Mouse (Mus musculus) limb, embryonic 13.5 days (tissue): Measurements from ENCODE around the gene Kdm6b. TPM values are rescaled to one million over a fixed set of nuclear protein-coding genes. Genes with fewer than 3 reads are reported as not detected.

Experiments used
- ATAC-seq: fragments of 200-750 bp; cut with Nextera tagmentation; 2 replicates; pipeline ENCODE4 v1.8.0; 2017; ENCODE audit warnings: low read depth, moderate number of reproducible peaks, moderate TSS enrichment; ENCODE audit not compliant: low FRiP score
- H3K27ac ChIP-seq: fragments of 300-500 bp; sonication (generic); 2 replicates; pipeline ENCODE4 v1.5.1; 2015; ENCODE audit warnings: inconsistent platforms, mild to moderate bottlenecking, moderate library complexity
- H3K27me3 ChIP-seq: fragments of 300-500 bp; sonication (generic); 2 replicates; pipeline ENCODE4 v1.6.1; 2015; ENCODE audit warnings: mild to moderate bottlenecking, inconsistent platforms
- H3K36me3 ChIP-seq: fragments of 300-500 bp; sonication (generic); 2 replicates; pipeline ENCODE4 v1.6.1; 2015; ENCODE audit warnings: inconsistent platforms, mild to moderate bottlenecking, moderate library complexity
- H3K4me1 ChIP-seq: fragments of 300-500 bp; sonication (generic); 2 replicates; pipeline ENCODE4 v1.6.1; 2015; ENCODE audit warnings: inconsistent platforms
- H3K4me2 ChIP-seq: fragments of 300-500 bp; sonication (generic); replicated peaks from 2 replicates; pipeline ENCODE4 v1.6.1; 2015; ENCODE audit warnings: inconsistent platforms, mild to moderate bottlenecking, moderate library complexity
- H3K4me3 ChIP-seq: fragments of 300-500 bp; sonication (generic); 2 replicates; pipeline ENCODE4 v1.5.1; 2015; ENCODE audit warnings: moderate library complexity, mild to moderate bottlenecking, inconsistent platforms
- H3K9ac ChIP-seq: fragments of 300-500 bp; sonication (generic); 2 replicates; pipeline ENCODE4 v1.6.1; 2015; ENCODE audit warnings: mild to moderate bottlenecking, inconsistent platforms
- H3K9me3 ChIP-seq: fragments of 300-500 bp; sonication (generic); 2 replicates; pipeline ENCODE4 v1.6.1; 2016; ENCODE audit warnings: inconsistent platforms
- WGBS: fragments of 180-500 bp; shearing (Covaris S2); methylation state at CpG from one replicate; pipeline ENCODE4 v1.1.7; 2015; 5-methylcytosine and 5-hydroxymethylcytosine counted together
- polyA plus RNA-seq: library from polyadenylated mRNA; unstranded; fragments of >200 nt; fragmentation: Nextera tagmentation; extraction: Ambion mirVana; gene quantifications from 2 replicates; pipeline ENCODE4 v1.2.1, GENCODE M21; 2015

Kdm6b gene
- polyA plus RNA-seq, 1 experiment from 2014 or later, result 47.3 TPM

DNA sequence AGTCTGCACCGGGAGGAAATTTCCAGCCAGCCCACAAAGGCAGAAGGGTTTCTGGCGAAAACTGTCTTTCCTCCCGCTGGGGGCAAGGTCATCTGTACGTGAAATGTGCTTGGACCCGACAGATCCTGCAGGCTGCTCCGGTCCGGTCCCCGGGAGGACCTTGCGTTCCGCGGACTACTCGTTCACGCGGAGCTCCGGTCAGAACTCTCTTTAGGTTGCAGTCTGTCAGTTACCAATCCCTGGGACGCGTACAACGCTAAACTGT, 3.5 kb downstream of the Kdm6b start:
- no peaks in the 10 kb centered on the region for H3K9me3 ChIP-seq
- H3K36me3 ChIP-seq, result peaks cover 56% of the 10 kb centered on the region
- ATAC-seq, result no peak
- H3K4me2 ChIP-seq, result peak overlapping the region; percentile 98
- H3K27me3 ChIP-seq, result no peaks in the 10 kb centered on the region
- peak overlapping the region; percentile 96 for H3K27ac ChIP-seq
- under 1% methylated on average over 18 of the region's 18 CpGs for WGBS
- peak overlapping the region; percentile 82 for H3K4me3 ChIP-seq
- H3K4me1 ChIP-seq, result peaks cover 55% of the 10 kb centered on the region
- peak overlapping the region; percentile 94 for H3K9ac ChIP-seq

- peak; percentile 38; the same call in 1 of the 2 replicates for ATAC-seq
- Histone ChIP-seq H3K36me3 (peaks cover 60% of the 10 kb centered on the region), H3K4me3 (peak overlapping the region; percentile 82), H3K9me3 (no peaks in the 10 kb centered on the region), H3K27ac (peak overlapping the region; percentile 96), H3K4me1 (peaks cover 50% of the 10 kb centered on the region), H3K27me3 (no peaks in the 10 kb centered on the region), H3K9ac (peak overlapping the region; percentile 94), H3K4me2 (peak overlapping the region; percentile 98)
- WGBS, result under 1% methylated on average over 44 of the region's 46 CpGs
Measured at GRCm38 (mm10) chr11:69409378-69410044, 4.0 kb downstream of the Kdm6b start.

GRCm38 (mm10) chr11:69408541-69409377, 4.7 kb downstream of the Kdm6b start:
- Histone ChIP-seq H3K9ac (peak overlapping the region; percentile 94), H3K36me3 (peaks cover 67% of the 10 kb centered on the region), H3K4me3 (peak overlapping the region; percentile 82), H3K27me3 (no peaks in the 10 kb centered on the region), H3K4me2 (peak overlapping the region; percentile 98), H3K9me3 (no peaks in the 10 kb centered on the region), H3K27ac (peak overlapping the region; percentile 96), H3K4me1 (peaks cover 43% of the 10 kb centered on the region)
- 1% methylated on average over 33 of the region's 33 CpGs for WGBS
- ATAC-seq, result peak; percentile 65

DNA sequence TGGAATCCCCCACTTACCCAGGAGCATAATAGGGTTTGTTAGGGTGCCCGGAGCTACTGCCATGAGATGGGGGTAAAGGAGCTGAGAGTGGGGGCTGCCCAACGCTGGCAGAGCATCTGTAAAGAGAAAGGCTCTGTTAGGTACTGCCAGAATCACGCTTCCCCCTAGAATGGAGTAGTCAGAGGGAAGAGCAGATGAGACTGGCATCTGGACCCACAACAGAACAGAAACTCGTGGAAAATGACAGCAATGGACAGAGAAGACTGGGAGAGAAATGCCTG, 5.8 kb downstream of the Kdm6b start:
- H3K4me3 ChIP-seq, result peak overlapping the region; percentile 82
- no peaks in the 10 kb centered on the region for H3K9me3 ChIP-seq
- H3K27me3 ChIP-seq, result no peaks in the 10 kb centered on the region
- peak overlapping the region; percentile 98 for H3K4me2 ChIP-seq
- WGBS, result 81% methylated on average over 4 of the region's 4 CpGs
- H3K9ac ChIP-seq, result no peak overlapping the region
- no peak overlapping the region for H3K27ac ChIP-seq
- no peak for ATAC-seq
- peaks cover 67% of the 10 kb centered on the region for H3K36me3 ChIP-seq
- H3K4me1 ChIP-seq, result peaks cover 32% of the 10 kb centered on the region

DNA sequence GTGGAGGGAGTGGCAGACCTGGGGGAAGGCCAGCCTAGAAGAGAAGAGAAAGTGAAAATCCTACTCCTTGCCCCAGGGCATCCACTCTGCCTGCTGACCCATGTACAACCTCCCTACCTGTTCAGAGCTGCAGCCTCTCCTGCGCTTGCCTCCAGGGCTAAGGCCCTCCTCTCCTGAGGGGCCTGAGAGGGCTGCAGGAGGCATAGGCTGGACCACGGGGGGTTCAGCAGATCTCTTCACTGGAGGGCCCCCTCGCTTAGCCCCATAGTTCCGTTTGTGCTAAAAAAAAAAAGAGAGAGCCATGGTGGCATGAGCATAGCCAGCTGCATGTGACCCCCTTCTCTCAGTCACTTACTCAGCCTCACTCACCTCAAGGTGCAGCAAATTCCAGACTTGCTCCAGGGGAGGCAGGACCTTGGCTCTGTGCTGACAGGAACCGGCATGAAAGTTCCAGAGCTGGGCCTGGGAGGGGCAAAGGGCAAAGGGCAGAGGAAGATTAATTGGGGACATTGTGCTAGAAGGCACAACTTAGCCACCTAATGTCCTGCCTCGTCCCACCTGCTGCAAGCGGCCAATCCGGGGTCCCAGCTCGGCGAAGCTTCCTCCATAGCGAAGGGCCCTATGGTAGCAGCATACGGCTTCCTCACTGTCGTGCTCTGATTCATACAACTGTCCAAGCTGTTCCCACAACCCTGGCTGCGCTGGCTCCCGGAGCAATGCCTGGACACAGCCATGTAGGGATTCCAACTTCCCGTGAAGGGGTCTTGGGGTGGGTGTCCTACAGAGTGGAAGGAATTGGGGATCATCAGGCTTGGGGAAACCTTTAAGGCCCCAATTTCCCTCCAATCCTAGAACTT, 6.4 kb downstream of the Kdm6b start:
- Histone ChIP-seq H3K27ac (no peak overlapping the region), H3K9ac (no peak overlapping the region), H3K4me3 (no peak overlapping the region), H3K27me3 (no peaks in the 10 kb centered on the region), H3K36me3 (peaks cover 69% of the 10 kb centered on the region), H3K9me3 (no peaks in the 10 kb centered on the region), H3K4me1 (peaks cover 26% of the 10 kb centered on the region), H3K4me2 (peak overlapping the region; percentile 98; the same call in 1 of the 2 replicates)
- no peak for ATAC-seq
- 86% methylated on average over 16 of the region's 16 CpGs for WGBS

- Histone ChIP-seq H3K9ac (no peak overlapping the region), H3K4me3 (no peak overlapping the region), H3K9me3 (no peaks in the 10 kb centered on the region), H3K4me2 (no peak overlapping the region), H3K4me1 (peaks cover 23% of the 10 kb centered on the region), H3K27ac (no peak overlapping the region), H3K36me3 (peaks cover 71% of the 10 kb centered on the region), H3K27me3 (no peaks in the 10 kb centered on the region)
- no peak for ATAC-seq
- 89% methylated on average over 19 of the region's 19 CpGs for WGBS
Measured at GRCm38 (mm10) chr11:69406282-69406681, 7.2 kb downstream of the Kdm6b start.

- Histone ChIP-seq H3K4me3 (no peak overlapping the region), H3K4me1 (peaks cover 28% of the 10 kb centered on the region), H3K27ac (no peak overlapping the region), H3K36me3 (peaks cover 78% of the 10 kb centered on the region), H3K9me3 (no peaks in the 10 kb centered on the region), H3K27me3 (no peaks in the 10 kb centered on the region), H3K4me2 (no peak overlapping the region), H3K9ac (no peak overlapping the region)
- ATAC-seq, result no peak
- WGBS, result 91% methylated on average over 24 of the region's 24 CpGs
Measured at GRCm38 (mm10) chr11:69405397-69406200, 7.9 kb downstream of the Kdm6b start.

- WGBS, result 90% methylated on average over 21 of the region's 24 CpGs
- no peak for ATAC-seq
- Histone ChIP-seq H3K4me1 (peaks cover 35% of the 10 kb centered on the region), H3K4me3 (no peak overlapping the region), H3K4me2 (no peak overlapping the region), H3K36me3 (peaks cover 86% of the 10 kb centered on the region), H3K9me3 (no peaks in the 10 kb centered on the region), H3K27ac (no peak overlapping the region; the same call in 1 of the 2 replicates), H3K9ac (no peak overlapping the region), H3K27me3 (no peaks in the 10 kb centered on the region)
Measured at GRCm38 (mm10) chr11:69404595-69405396, 8.7 kb downstream of the Kdm6b start.

GRCm38 (mm10) chr11:69403691-69404594, 9.5 kb downstream of the Kdm6b start:
- H3K4me1 ChIP-seq, result peaks cover 38% of the 10 kb centered on the region
- no peaks in the 10 kb centered on the region for H3K9me3 ChIP-seq
- ATAC-seq, result no peak
- 89% methylated on average over 38 of the region's 38 CpGs for WGBS
- H3K9ac ChIP-seq, result no peak overlapping the region
- H3K27ac ChIP-seq, result no peak overlapping the region; the same call in 1 of the 2 replicates
- H3K27me3 ChIP-seq, result no peaks in the 10 kb centered on the region
- no peak overlapping the region for H3K4me2 ChIP-seq
- peaks cover 90% of the 10 kb centered on the region for H3K36me3 ChIP-seq
- no peak overlapping the region for H3K4me3 ChIP-seq

- peaks cover 43% of the 10 kb centered on the region for H3K4me1 ChIP-seq
- H3K36me3 ChIP-seq, result peaks cover 76% of the 10 kb centered on the region
- no peak for ATAC-seq
- no peaks in the 10 kb centered on the region for H3K27me3 ChIP-seq
- no peak overlapping the region for H3K27ac ChIP-seq
- no peak overlapping the region for H3K4me3 ChIP-seq
- WGBS, result 83% methylated on average over 12 of the region's 12 CpGs
- no peaks in the 10 kb centered on the region for H3K9me3 ChIP-seq
- H3K9ac ChIP-seq, result no peak overlapping the region
- H3K4me2 ChIP-seq, result no peak overlapping the region
Measured at GRCm38 (mm10) chr11:69401987-69402386, 11.5 kb downstream of the Kdm6b start.
